Mouse (Mus musculus) kidney, postnatal 25 days (tissue): ENCODE results near the gene Ttc7.

Experiments
- DNase-seq, 2 experiments: peaks; one replicate each; pipeline ENCODE4 v3.0.0; 2021; ENCODE audit warnings: mixed read lengths in 2 of 2

Ttc7 gene

GRCm38 (mm10) chr17:87369270-87369759 lies 86.6 kb downstream of the Ttc7 start:
- DNase-seq: no peak

GRCm38 (mm10) chr17:87372189-87372588 lies 89.5 kb downstream of the Ttc7 start:
- no peak for DNase-seq

DNA sequence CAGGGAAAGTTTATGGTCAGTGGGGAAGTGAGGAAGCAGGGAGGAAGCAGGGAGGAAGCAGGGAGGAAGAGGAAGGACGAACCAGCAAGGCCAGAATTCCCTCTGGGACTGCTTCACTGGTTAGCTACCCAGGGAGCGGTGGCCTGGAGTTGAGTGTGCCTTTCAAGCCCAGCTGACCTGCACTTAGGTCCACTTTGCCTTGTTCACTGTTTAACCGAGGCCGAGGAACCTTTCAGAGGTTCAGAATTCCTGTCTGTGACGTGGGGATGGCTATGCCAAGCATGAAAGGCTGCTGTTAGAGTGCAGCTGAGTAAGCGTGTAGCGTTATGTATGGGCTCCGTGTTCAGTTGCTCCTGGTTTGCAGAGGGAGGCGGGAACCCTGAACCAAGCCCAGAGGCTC lies 90.6 kb downstream of the Ttc7 start:
- peak; percentile 45 to 75 for DNase-seq

DNA sequence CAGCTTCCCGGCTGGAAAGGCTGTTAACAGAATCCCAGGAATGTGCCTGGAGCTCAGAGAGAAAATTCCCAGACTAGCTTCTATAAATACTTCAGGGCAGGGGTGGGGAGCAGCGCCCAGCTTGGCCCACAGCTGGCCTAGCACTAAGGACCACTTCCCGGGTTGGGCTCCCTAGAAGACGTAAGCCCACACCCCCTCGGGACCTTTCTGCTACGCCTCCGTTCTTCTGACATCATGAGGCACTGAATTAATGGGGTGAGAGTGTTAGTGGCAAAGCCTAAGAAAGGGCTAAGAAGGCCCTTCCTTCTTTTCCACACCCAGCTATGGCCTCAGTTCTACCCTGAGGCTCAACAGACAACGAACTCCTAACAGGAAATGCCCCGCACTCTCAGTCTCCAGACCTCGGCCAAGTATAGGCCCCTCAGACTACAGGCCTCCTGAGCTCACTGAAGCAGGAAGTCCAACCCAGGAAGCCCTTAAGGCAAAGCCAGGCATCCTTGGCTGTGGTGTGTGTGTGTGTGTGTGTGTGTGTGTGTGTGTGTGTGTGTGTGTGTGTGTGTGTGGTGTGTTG lies 93.3 kb downstream of the Ttc7 start:
- DNase-seq: peak in 1 of 2 experiments; percentile 59

GRCm38 (mm10) chr17:87376831-87377471 lies 94.3 kb downstream of the Ttc7 start:
- no peak for DNase-seq

DNA sequence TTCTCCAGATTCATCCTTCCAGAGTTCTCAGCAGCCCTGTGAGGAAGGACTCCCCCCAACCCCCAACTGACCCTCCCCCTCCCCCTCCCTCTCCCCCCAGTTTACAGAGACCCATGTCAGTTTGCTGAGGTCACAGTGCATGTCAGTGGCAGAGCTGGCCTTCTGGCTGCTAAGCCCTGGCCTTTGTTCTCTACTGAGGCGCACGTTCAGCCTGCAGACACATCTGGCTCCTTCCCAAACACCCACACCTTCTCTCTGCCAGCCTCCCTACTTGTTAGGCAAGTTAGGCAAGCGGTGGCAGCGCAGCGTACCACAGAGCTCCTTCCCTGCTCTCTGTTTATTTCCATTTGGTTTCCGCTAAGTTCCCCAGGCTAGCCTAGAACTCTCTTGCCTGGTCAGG lies 94.8 kb downstream of the Ttc7 start:
- DNase-seq: peak; percentile 62 to 80

DNA sequence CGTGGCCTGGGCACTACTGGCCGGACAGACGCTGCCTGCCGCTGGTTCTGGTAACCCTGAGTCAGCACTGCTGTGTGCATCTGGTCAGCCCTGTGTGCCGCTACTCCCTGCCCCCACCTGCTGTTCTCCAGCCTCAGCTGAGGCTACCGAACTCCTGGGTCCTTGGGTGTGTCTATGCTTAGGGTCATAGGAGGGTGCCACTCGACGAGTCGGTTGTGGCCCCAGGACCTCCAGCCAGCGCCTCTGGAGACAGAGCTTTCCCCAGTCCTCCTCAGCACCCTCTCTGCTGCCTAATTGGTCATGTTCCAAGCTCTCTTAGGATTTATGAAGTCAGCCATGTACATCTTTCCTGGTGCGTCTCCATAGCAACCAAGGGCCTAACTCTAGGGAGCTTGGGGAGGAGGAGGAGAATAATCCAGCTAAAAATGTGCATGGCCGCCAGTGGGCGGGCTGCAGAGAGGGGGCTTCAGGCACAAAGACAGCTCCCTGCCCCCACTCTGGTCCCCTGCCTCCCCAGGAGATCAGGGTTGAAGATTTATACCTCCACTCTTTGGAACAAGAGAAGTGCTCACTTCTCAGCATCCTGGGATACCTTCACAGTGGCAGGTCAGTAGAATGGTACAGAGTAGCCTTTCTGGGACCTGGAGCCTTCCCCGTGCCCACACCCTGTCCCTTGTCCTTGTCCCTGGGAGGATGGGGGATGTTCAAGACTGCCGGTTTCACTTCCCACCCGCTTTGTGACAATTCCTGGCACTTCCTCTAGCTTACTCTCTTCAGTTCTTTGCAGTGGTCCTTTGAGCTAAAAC lies 95.9 kb downstream of the Ttc7 start:
- DNase-seq: no peak

GRCm38 (mm10) chr17:87379160-87379624 lies 96.5 kb downstream of the Ttc7 start:
- no peak for DNase-seq

DNA sequence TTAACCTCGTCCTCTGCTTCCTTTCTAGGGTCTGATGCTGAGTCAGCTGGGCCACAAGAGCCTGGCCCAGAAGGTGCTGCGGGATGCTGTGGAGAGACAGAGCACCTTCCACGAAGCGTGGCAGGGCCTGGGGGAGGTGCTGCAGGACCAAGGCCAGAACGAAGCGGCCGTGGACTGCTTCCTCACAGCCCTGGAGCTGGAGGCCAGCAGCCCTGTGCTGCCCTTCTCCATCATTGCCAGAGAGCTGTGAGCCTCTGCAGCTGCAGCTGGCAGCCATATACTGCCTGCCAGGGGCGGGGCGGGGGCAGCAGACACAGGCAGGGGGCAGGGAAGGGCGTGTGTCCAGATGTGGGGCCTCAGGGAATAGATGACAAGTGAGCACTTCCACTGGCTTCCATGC lies 97.1 kb downstream of the Ttc7 start:
- DNase-seq: no peak

- DNase-seq: no peak
Observed at GRCm38 (mm10) chr17:87380681-87381080, 98.0 kb downstream of the Ttc7 start.

DNA sequence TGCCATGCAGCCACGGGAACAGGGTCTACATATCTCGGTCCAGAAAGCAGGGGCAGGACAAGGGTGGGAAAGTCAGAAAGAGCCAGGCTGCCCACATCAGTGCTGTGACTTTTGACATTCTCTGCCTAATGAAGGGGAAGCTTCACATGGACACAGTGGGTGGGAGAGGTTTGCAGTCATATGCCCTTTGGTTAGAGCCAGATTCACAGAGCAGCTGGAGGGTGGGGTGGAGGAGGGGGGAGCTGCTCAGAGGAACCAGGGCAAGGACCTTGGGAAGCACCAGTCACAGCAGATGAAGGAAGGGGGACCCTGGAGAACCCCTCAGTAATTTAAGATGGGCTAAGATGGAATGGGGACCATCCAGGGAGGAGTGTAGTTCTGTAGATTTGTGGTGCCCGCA lies 103.1 kb downstream of the Ttc7 start:
- DNase-seq: no peak

DNA sequence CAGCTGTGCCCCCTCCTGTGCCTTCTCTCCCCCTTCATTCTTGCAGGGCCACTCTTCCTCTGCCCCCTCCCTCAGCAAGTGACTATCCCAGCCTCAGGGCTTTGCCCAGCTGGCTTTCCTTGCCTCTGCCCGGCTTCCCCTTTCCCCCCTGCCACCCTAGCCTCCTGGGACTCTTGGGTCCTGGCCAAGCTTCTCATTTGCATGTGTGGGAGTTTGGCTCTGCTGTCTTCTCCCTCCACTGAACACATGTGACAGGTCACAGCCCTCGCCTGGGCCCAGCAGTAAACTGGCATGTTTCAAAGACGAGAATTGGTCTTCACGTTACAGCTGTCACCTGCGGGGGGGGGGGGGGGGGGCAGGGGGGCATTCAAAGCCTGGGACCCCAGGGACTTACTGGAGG lies 104.4 kb downstream of the Ttc7 start:
- DNase-seq: peak; percentile 59 to 74

DNA sequence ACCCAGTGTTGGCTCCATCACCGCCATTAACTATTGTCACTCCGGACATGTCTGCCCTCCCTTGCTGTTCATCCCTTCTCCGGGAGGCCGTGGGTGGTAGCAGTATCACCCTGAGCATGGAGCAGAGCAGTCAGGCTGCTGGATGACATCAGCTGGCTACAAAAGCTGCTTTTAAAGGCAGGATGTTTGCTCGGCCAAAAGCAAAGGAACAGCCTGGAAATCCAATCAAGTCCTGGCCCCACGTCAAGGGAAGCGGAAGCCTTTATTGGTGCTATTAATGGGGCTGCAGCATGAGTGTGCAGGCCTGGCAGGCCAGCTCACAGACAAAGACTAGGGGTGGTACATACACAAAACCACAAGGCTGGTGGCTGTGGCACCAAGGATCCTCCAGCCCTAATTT lies 108.6 kb downstream of the Ttc7 start:
- DNase-seq: peak; percentile 48 to 75

- DNase-seq: no peak
Observed at GRCm38 (mm10) chr17:87397088-87397487, 114.4 kb downstream of the Ttc7 start.

DNA sequence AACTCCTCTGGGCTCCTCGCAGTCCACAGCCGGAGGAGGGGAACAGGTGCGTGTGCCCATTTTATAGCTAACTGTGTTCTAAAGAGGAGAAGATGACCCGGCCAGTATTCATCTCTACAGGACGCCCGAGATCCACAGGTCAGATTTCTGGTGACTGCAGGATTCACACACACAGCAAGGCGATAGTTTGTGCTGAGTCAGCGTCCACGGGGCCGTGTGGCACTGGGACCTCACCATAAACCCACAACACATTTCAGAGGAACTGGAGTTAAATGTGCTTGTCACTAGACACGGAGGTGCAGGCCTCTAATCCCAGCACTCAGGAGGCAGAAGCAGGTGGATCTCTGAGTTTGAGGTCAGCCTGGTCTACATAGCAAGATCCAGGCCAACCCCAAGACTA lies 119.8 kb downstream of the Ttc7 start:
- DNase-seq: no peak

DNA sequence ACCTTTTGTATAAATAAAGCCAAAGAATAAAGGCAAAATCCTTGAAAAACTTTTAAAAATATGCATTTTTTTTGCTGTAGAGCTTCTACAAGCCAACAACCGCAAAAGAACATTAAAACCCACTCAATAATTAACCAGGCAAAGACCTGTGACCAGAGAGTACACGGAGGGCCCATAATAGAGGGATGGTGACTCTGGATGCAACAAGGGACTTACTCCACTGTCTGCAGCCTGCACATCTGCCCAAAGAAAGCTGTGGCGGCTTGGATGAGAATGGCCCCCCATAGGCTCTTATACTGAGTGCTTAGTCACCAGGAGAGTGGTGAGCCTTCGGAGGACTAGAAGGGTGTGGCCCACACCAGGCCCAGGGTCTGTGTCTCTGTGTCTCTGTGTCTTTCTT lies 120.8 kb downstream of the Ttc7 start:
- no peak for DNase-seq

DNA sequence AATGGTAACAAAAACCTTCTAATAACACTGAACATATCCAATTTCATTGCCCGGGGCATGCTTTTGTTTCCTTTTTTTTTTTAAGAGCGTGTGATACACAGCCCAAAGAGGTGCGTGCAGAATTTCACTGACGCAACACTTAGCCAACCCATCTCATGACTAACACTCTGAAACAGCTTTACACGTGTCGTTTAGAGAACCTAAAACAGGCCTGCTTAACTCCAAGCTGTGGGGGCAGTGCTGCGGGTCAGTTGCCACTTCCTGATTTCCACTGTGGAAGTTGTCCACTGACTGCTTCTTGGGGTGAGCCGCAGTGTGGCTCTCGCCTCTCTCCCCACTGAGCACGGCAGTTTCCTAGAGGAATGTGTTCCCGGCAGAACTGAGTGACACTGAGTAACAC lies 122.9 kb downstream of the Ttc7 start:
- DNase-seq: no peak

- DNase-seq: no peak
Observed at GRCm38 (mm10) chr17:87406646-87407045, 124.0 kb downstream of the Ttc7 start.

DNA sequence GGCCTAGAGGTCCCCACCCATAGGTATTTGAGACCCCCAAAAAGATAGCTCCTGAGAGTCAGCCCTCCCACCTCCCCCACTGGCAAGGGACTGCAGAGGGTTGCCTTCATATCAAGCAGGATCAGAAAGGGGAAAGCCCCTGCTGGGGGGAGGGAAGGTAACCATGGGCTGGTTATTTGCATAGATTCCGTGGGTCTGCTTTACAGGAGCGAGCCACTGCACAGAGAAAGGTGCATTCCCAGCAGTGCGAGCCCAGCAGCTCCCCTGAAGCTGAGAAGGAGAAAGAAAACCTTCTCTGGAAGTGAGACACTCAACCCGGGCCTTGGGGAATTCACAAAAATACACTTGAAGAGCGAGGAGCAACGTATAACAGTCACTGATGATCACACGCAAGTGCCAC lies 135.4 kb downstream of the Ttc7 start:
- no peak for DNase-seq

DNA sequence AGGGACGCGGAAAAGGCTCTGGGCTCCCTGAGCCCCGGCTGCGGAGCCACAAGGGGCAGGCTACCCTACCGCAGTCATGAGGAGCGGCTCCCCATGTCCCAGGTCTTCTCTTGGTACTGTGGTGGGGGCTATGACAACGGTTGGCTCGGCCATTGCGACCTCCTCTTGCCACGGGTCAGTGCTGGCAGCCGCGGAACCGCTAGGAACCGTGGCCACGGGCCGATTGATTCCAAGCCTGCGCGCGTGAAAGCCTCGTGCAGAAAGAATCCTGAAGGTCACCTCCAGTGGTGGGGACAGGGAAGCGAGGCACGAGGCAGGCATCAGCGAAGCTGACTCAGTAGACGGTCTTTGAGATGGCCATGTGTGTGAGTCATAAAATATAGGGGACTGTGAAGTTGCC lies 144.8 kb downstream of the Ttc7 start, which contains the start of gene Stpg4:
TSS of gene Stpg4 (minus strand) at position 231 of the 400 bp plus-strand sequence.
- no peak for DNase-seq

DNA sequence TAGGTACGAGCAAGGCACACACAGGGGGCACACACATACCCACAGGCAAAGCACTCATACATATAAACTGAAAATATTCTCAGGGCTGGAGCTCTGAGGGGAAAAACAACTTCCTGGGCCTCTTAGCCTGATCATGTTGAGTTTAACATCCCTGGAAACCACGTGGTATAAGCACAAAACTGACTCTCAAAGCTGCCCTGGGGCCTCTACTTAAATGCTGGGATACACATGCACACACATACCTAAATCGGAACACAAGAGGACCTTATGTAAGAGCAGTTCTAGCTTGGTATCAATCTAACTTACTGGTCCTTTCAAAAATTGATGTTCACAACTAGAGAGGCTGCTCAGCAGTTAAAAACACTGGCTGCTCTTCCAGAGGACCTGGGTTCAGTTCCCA lies 146.7 kb downstream of the Ttc7 start:
- no peak for DNase-seq
